Mouse (Mus musculus): Measurements from ENCODE around the gene Fam168b. TPM values are rescaled to one million over a fixed set of nuclear protein-coding genes. Genes with fewer than 3 reads are reported as not detected.

Gene Fam168b
- 89.6 TPM for polyA plus RNA-seq (2014; fragmentation: Illumina TruSeq; extraction: RNeasy Lipid Tissue Mini Kit (QIAGEN cat#74804))

DNA sequence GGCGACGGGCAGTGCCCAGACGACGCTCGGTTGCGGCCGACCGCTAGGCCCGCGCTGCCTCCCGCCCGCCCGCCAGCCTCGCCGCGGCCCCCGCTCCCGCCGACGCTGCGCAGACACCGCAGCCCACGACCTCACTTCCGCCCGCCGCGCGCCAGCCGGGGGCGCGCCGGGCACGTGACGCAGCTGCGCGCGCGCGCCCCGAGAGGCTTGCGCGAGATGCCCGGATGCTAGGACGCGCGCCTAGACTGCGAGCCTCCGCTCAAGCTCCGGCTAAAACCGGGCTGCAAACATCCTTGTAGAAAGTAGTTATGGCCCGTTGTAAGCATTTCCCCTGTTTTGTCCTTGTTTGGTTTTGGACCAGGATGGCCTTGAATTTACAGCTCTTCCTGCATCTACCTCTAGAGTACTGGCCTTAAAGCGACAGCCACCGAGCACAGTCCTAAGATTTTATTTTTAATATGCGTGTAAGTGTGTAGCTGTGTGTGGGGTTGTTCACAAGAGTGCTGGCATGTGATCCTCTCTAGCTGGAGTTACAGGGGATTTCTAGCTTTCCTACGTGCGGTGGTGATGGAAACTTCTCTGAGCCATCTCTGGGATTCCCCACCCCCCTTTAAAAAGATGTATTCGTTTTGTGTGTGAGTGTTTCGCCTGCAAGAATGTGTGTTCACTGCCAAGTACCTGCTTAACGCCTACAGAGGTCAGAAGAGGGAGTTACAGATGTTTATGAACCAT lies at the start of gene Fam168b:
Gene Fam168b (minus strand): TSS at position 179 of the 732 bp plus-strand sequence.

DNA sequence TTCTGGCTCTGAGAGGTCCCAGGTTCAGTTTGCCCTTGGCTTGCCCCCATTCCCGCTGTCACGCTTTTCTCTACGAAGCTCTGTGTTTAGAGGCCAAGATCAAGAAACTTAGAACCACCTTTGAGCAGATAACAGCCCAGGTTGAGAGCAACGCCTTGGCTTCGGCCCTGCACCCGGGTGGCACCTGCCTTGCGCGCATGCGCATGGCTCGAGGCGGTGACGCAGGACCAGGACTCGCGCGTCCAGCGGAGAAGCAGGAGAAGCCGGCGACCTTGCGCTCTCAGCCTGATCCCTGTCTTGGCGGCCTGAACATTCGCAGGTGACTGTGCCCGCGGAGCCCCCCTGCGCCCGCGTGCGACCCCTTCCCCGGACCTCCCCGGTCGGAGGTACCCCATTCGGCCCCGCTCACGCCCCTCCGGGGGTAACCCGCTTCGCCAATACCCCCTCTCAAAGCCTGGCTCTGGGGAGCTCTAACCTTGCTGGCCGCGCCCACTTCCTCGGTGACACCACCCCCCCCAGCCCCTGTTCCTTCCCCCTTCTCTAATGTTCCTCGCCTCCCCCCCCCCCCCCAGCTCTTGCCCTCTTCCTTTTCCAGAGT lies 7.0 kb upstream of the Fam168b start, which contains the start of gene Plekhb2:
Gene Plekhb2 (plus strand): TSS at position 232 of the 598 bp plus-strand sequence.

Other genes with a start within 250 kb of the Fam168b start
- gene Plekhb2, start 6.9 kb upstream of the Fam168b start, polyA plus RNA-seq (2014; fragmentation: Illumina TruSeq; extraction: RNeasy Lipid Tissue Mini Kit (QIAGEN cat#74804)): 35.8 TPM